Mouse (Mus musculus) frontal cortex, postnatal 36 days (tissue): ENCODE measurements around the gene Pik3r1.

Experiments
- DNase-seq, 2 experiments: peaks; one replicate each; pipeline ENCODE4 v3.0.0; 2022; ENCODE audit warnings: low spot score in 2 of 2

The Pik3r1 gene

DNA sequence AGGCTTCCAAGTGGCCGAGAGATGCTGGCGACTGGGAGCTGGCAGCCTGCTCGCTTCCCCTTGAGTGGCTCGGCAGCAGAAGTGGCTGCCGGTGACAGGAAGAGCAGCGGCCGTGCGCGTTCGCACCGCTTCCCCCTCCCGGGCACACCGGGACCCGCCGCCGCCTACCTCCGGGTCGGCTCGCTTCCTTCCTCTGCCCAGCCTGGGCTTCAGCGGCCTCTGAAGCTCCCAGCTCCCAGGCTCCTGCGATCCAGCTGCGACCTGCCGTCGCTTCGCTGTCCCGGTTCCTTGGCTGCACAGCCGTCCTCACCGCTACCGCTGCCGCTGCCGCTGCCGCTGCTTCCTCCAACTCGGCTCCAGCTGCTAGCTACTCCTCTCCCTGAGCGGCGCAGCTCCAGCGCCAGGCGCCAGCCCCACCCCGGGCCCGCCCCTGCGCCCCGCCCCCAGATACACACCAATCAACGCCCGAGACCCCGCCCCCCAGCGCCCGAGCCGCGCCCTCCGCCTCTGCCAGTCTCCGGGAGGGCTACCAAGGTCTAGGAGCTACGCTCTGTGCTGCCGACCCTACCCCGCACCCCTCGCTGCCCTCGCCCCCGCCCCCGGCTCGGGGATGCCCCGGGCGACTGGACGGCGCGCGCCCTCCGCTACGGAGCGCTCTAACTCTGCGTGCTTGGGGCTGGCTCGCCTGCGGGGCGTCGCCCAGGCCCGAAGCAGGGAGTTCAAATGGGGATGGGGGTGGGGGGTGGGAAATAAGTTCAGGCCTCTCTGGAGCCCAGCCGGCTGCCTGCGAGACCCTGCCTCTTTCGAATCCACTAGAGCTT is at the start of gene Pik3r1:
Pik3r1 (minus strand) TSS at position 409 of the 821 bp plus-strand sequence.
- DNase-seq, result peak; percentile 91 to 93

DNA sequence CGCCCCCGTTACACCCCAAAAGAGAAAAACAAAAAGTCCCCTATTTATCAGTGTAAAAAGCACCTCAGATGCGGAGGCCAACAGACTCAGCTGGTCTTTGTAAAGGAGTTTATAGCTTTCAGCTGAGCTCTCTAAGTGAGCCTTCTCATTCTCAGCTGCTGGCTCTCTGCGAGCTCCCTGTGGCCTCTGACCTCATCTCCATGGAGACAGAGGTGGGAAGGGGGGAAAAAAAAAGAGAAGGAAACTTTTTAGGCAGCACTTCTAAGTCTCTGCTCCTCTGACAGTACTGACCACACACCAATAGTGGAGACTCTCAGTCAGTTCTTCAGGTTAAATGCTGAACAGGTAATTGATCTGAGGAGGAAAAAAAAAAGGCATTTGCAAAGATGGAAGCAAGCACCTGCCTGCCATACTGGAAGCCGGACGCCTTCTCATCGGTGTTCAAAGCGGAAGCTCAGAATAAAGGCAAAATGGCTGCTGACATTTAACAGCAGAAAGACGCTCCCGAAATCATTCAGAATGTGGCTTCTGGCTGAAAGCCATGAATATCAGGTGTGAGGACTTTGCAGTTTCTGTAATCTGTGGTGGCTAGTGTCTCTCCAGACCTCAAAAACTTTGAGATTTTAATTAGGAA is 45.4 kb upstream of the Pik3r1 start:
- DNase-seq, result peak in 1 of 2 experiments; percentile 21

DNA sequence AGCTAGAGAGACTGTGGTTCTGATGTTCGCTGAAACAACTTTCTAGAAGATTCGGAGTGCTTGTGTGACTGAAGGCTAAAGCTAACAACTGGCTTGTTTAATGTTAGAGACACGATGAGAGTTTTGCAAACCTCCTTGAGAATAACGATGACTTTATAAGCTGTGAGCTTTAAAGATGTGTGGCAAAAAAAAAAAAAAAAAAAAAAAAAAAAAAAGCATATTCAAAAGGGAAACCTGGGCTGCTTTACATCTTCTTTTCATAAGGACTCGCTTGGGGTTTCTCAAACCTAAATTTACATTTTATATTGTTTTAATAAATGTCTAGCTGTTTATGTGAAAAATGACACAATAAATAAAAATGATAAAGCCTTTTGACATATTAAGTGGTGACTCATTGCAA is 44.3 kb upstream of the Pik3r1 start:
- DNase-seq, result no peak

DNA sequence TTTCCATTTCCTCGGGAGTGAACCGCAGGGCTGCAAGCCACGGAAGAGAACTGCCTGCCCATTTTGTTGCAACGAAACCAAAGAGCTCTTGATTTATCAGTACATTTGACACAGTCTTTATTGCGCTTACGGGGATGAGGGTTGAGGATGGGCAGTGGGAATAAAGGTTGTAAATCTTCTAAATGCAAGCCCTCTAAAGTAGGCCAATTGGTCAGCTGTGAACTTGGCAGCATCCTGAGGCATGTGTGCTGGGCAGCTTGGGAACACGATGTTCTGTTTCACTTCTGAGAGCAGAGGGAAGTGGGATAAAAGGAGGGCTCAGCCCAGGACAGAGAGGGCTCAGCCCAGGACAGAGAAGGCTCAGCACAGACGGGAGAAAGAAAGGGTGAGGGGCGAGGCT is 43.9 kb upstream of the Pik3r1 start:
- peak; percentile 42 to 45 for DNase-seq

DNA sequence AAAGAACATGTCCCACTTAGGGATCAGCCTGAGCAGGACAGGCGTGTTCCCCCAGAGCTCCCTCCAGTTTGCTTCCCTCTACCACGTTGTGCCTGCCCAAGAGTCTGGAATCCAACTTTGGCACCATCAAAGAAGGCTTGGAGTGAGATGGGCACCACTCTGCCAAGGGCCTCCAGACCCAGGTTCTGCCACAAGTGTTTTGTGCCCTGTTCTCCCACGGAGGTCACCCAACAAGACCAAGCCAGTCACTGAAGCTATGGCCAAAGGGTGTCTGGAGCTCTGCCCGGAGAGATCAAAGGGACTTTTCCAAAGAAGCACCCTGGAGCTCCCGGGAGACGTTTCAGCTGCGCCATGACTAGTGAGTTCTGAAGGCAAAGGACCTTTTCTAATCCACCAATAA is 42.6 kb upstream of the Pik3r1 start:
- peak; percentile 18 to 64 for DNase-seq

DNA sequence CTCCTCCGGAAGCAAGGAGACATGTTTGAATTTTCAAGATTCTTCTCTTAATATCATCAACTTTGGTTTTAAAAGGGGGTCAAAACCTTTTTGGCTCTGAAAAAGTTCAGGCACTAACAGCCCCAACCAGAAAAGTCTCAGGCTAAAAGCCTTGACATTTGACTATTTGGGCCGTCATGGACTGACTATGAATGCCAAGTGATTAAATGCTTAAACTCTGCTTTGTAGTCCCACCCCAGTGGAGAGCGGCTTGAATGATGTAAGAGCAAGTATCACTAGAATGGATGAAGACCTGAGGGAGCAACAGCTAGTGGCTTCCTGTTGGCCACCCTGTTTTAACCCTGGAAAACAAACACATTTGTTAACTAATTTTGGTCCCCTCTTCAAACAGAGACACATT is 41.8 kb upstream of the Pik3r1 start:
- no peak for DNase-seq

DNA sequence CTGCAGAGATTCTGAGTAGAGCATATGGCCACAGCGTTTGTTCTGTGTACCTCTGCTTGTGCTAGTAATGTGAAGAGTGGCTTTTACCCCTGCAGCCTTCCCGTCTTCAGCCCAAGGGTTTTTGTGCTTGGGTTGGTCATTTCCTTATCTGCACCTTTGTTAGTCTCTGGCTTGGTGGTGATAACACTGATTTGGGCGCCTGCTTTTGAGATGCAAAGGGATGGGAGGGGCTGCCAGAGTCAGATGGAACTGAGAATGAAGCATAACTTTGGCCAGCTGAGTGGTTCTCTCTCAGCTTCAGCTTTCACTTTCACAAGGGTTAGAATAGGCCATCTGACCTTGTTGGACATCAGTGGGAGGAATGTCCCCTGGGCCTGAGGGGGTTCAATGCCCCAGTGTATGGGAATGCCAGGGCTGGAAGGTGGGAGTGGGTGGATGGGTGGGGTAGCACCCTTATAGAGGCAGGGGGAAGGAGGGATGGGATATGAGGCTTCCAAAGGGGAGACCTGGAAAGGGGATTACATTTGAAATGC is 37.6 kb upstream of the Pik3r1 start:
- no peak for DNase-seq

DNA sequence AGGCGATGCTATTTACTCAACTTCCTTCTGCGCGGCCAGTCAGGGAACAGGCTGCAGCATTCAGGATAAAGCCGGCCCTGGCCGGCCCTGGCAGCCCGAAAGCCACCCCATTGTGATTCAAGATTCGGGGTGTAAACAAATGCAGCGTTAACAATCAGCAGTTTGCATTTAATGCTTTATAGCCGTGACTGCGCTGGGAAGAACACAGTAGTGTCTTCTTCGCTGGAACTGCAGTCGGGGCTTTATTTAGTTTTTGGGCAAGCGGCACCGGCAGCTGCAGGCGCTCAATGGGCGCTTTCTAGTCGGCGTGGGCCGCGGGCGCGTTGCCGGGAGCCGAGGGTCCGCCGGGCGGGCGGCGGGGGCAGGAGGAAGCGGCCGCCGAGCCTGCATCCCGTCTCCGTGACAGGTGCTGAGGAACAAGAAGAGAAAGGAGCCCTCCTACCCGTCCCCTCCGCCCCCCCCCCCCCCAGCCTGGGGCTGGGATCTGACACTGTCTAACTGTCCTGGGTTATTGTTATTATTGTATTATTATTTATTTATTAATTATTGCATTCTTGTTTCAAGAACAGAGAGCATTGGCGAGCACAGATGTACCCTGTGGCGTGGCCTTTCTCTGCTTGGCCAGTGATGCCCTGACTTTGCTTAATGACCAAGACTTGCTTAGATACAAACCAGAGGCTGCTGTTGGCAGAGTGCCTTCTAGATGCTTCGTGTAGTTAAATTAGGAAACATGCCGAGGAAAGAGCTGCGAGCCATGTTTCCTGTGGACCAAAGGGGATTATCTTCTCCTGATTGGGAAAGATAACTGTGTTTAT is 33.6 kb upstream of the Pik3r1 start:
- peak; percentile 70 for DNase-seq

DNA sequence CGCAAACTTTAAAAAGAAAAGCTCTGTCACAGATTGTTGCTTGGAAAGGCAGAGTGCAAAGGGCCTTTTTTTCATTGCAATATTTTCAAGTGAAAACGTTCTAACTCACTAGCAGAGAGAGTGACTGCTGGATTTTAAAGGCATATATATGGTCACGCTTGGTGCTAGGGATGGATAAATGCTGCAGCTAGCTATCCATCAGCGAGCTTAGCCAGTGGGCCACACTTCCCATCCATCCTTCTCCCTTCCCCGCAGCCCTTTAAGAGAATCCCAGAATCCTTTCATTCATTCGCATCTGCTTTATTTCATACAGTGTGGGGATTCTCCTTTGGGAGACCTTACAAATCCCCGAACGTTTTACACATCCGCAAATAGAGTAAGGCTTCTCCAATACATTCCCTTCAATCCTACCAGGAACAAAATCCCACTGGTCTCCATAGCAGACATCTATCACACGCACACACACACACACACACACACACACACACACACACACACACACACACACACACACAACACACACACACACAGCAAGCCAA is 32.9 kb upstream of the Pik3r1 start:
- DNase-seq, result no peak

DNA sequence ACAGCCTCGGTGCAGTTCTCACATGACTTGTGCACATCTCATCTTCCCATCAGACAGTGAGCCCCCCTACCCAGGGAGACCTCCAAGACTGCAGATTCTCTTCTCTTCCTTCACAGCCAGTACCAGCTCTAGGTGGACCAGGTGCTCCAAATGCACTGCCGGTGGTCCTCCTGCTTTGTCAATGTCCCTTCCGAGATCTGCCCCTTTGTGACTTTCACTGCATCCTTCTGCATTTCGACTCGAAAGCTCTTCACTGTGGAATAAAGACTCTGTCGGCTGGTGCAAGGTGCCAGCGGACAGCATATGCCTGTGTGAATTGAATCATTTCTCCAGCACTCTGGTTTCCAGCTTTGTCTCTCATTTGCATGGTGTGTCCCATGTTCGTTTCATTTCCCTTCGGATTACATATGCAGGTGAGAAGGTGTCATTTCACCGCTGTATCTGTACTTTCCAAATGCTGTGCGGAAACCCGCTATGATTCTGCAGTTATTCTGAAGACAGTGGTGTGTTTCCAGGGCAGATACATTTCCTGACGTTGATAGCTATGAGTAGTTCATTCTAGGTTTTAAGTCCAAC is 32.1 kb upstream of the Pik3r1 start:
- no peak for DNase-seq

DNA sequence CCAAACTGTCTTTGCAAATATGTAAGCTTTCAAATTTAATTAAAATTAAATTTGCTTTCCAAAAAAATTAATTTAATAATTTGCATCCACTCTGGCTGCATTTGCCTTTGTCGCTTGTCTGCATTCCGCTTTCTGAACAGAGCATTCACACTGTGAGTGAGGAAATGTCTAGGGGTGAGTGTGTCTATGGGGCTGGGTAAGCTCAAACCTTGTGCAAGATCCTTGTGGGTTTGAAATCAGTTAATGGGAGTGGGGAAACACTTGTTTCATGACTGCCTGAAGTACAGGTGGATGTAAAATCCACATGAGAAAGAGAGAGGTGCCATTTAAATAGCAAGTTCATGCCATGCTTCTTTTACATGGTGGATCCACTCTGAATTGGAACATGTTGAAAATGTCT is 31.3 kb upstream of the Pik3r1 start:
- DNase-seq, result no peak

DNA sequence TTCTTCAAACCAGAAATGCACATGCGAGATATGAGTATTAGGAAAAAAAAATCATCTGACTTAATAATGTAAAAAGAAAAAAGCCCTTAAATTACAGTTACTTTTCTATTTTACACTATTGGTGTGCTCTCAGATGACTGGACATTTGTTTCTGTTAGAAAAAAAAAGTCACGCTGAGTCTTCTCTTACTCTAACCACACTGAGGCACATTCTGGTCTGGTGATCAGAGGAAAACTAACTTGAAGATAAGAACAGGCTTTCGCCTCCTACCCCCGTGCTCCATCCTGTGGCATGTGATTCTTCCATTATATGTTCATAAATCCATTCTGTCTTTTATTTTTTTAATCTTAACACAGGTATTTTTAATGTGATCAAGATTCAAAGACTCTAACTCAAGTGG is 30.5 kb upstream of the Pik3r1 start:
- no peak for DNase-seq

DNA sequence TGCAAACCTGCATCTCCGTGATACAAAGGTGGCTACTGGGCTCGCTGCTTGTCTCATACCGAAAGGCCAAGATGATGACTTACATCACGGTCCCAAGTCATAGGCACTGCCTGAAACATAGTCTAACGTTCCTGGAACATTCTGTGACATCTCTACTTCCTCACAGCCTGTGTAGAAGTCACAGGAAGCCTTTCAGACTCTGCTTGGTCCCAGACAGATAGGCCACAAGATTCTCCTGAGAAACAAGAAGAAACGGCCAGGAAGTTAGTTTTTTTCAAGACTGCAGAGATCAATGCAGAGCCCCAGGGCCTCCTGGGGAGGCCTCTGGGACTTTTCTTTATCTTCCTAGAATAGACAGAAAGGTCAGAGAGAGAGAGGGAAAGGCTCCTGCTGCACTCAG is 29.0 kb upstream of the Pik3r1 start:
- no peak for DNase-seq

DNA sequence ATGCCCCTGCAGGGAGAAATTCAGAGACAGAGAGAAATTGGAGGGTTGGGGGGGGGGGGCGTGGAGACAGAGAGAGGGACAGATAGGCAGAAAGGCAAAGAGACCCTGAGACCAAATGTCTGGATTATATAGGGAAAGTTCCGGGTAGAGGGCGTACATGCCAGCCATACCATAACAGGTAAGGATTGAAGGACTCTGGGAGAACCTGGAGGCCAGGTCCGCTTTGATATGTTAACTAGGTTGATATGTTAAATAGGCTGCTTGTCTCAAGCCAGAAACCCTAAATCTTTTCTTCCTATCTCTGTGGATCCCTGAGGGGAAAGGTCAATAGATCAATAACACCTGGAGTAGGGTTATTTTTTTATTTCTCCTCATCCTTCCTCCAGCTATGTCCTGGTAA is 17.7 kb upstream of the Pik3r1 start:
- DNase-seq, result no peak

DNA sequence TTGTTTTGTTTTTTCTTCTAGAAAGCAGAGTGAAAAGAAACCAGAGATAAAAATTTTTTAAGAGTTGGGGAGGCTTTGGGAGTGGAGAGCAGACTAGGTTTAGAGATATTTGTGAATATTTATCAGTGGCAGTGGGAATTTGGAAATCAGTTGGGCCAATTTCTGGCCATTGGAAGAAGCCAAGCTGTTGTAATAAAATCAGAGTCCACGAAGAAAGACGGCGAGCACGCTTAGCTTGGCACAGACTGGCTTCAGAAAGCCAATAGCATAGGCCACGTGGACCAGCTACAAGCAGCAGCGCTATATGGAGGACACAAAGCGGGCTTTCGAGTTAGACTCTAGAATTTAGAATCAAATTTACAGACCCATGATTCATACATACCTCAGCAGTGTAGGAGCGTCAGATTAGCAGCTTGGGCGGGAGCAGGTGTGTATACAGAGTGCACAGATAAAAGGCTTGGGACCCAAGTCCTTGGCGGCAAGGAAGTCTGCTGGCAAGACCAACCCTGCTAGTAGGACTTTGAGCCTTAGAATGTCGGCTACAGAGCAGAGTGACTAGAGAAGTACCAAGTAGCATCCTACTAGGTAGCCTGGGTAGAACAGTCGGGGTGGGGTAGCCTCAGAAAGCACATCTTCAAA is 16.8 kb upstream of the Pik3r1 start:
- DNase-seq, result no peak

DNA sequence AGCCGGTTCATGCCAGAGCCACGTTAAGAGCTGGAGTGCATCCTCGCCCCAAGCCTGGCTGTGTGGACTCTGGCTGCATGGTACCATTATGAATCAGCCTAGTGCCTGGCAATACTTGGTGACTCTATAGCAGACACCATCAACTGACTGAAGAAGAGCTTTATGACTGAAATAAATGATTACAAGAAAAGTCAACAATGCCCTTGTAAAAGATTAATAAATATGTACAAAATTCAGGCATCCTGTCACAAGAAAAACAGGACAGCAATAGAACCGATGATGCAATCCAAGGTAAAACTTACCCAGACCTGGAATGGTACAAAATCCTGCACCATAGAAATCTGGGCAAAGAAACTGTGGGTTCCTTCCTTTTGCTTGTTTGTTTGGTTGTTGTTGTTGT is 11.0 kb upstream of the Pik3r1 start:
- DNase-seq, result no peak

DNA sequence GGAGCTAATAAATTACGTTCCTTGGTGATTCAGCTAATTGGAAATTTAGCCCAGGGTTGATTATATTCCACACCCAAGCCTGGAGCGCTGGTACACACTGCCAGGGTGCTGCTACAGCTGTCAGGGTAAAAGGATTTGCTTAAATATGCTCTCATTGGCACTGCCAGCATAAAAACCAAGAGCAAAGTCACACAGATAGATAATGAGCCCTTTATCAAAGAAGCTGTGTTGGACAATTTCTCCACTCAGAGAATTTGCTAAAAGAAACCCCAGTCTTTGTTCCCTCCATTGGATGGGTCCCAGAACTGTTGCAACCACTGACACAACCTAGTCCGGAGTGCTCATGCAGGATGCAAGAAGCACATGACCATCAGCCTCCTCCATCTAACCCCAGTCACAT is 9.8 kb upstream of the Pik3r1 start:
- DNase-seq, result no peak

DNA sequence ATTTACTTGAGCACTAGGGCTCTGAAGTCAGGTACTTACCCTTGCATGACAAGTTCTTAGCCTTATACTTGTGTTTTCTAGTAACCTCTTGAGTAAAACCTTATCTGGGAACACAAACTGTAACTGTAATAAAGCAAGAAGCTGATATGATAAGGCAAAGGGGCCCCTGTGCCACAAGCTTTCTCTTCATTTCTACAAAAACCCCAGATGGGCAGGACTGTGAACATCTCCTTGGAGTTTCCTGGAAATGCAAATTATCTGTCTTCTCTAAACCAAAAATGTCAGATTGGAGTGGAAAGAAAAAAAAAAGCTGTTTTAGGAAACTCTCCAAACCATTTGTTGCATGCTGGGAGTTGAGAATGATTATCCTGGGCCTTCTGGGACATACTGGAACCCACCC is 3.1 kb upstream of the Pik3r1 start:
- no peak for DNase-seq

DNA sequence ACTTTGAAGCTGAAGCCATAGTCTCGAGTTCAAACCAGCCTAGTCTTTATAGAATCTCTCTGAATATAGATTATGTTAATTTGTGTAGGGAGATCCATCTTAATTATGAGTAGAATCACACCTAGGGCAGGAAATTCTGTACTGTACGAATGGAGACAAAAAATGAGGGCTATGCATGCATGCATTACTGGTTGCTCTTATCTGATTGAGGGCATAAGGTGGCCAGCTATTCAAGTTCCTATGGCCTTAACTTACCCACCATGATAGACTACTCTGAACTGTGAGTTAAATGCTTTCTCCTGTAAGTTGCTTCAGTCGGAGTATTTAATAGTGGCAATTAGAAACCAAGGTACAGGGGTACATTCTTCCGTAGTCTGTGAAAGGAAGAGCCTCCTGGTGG is 1.9 kb upstream of the Pik3r1 start:
- no peak for DNase-seq

DNA sequence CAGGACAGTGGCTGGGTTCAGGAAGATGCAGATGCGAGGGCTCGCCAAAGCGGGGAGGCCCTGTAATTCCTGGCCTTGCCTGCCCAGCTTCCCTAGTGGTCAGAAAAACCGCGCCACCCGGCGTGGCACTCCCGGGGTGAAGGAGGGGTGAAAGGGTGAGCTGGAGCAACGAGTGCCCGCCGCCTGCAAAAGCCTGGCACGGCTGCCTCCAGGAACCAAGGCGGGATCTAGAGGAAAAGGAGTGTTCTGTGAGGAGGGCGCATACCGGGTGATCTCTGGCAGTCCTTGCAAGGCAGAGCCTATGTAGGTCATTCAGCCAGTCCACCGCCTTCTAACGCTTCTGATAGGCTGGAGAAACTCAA is 594 bp upstream of the Pik3r1 start:
- DNase-seq, result peak; percentile 66
